Mouse (Mus musculus): Measurements from ENCODE around the gene Krtap31-1. TPM values are rescaled to one million over a fixed set of nuclear protein-coding genes. Genes with fewer than 3 reads are reported as not detected.
"Not testable (repeated sequence)": the region's sequence is repeated elsewhere in the genome, so short reads cannot be mapped to it uniquely, and the experiment has no call there.

The Krtap31-1 gene
- polyA plus RNA-seq (2014; fragmentation: Nextera tagmentation; extraction: Ambion mirVana): not detected in 2 replicates

GRCm38 (mm10) chr11:99907620-99908019, at the start of gene Krtap31-1:
Krtap31-1 (plus strand) TSS chr11:99907920.
- no peaks in the 10 kb centered on the region for H3K9me3 ChIP-seq (ENCODE audit: control insufficient read depth, low read length)
- H3K4me1 ChIP-seq (replicated peaks; ENCODE audit: control insufficient read depth, insufficient read depth, low read length): no peaks in the 10 kb centered on the region
- H3K27ac ChIP-seq (ENCODE audit: low read depth): no peak within 1 kb of the TSS
- no peak within 1 kb of the TSS for H3K9ac ChIP-seq (ENCODE audit: low read length)
- H3K36me3 ChIP-seq (ENCODE audit: control insufficient read depth, insufficient read depth, low read length): no peaks in the 10 kb centered on the region
- ATAC-seq (replicated peaks; ENCODE audit: low FRiP score, low TSS enrichment, low read depth): no peak
- H3K4me2 ChIP-seq (ENCODE audit: low read length): no peak within 1 kb of the TSS
- no peaks in the 10 kb centered on the region for H3K27me3 ChIP-seq (replicated peaks; ENCODE audit: control insufficient read depth, insufficient read depth, low read length)
- no peak within 1 kb of the TSS for H3K4me3 ChIP-seq (ENCODE audit: low read depth, low read length)
- WGBS: 73% methylated on average over 2 of the region's 2 CpGs
- DNase-seq (ENCODE audit: low spot score): no peak

GRCm38 (mm10) chr11:99858761-99859160, 49.0 kb upstream of the Krtap31-1 start:
- H3K27ac ChIP-seq (ENCODE audit: low read depth): no peak overlapping the region
- H3K9ac ChIP-seq (ENCODE audit: low read length): no peak overlapping the region
- H3K4me1 ChIP-seq (replicated peaks; ENCODE audit: control insufficient read depth, insufficient read depth, low read length): no peaks in the 10 kb centered on the region
- 76% methylated on average over 2 of the region's 2 CpGs for WGBS
- ATAC-seq (replicated peaks; ENCODE audit: low FRiP score, low TSS enrichment, low read depth) (no peak), DNase-seq (ENCODE audit: low spot score) (no peak)
- H3K9me3 ChIP-seq (ENCODE audit: control insufficient read depth, low read length): no peaks in the 10 kb centered on the region
- H3K27me3 ChIP-seq (replicated peaks; ENCODE audit: control insufficient read depth, insufficient read depth, low read length): no peaks in the 10 kb centered on the region
- H3K36me3 ChIP-seq (ENCODE audit: control insufficient read depth, insufficient read depth, low read length): no peaks in the 10 kb centered on the region
- H3K4me2 ChIP-seq (ENCODE audit: low read length): no peak overlapping the region
- H3K4me3 ChIP-seq (ENCODE audit: low read depth, low read length): no peak overlapping the region

GRCm38 (mm10) chr11:99864176-99864575, 43.5 kb upstream of the Krtap31-1 start, which contains the start of gene Gm11559:
Gm11559 (plus strand) TSS chr11:99864476.
- H3K4me1 ChIP-seq (replicated peaks; ENCODE audit: control insufficient read depth, insufficient read depth, low read length); H3K9ac ChIP-seq (ENCODE audit: low read length); H3K4me3 ChIP-seq (ENCODE audit: low read depth, low read length); ATAC-seq (replicated peaks; ENCODE audit: low FRiP score, low TSS enrichment, low read depth); H3K36me3 ChIP-seq (ENCODE audit: control insufficient read depth, insufficient read depth, low read length); DNase-seq (ENCODE audit: low spot score); H3K4me2 ChIP-seq (ENCODE audit: low read length); H3K27me3 ChIP-seq (replicated peaks; ENCODE audit: control insufficient read depth, insufficient read depth, low read length); H3K9me3 ChIP-seq (ENCODE audit: control insufficient read depth, low read length); H3K27ac ChIP-seq (ENCODE audit: low read depth): not testable (repeated sequence)
- WGBS: 63% methylated on average over 1 of the region's 1 CpGs

- 86% methylated on average over 1 of the region's 1 CpGs for WGBS
- not testable (repeated sequence) for H3K36me3 ChIP-seq (ENCODE audit: control insufficient read depth, insufficient read depth, low read length); DNase-seq (ENCODE audit: low spot score); H3K4me3 ChIP-seq (ENCODE audit: low read depth, low read length); H3K9ac ChIP-seq (ENCODE audit: low read length); H3K4me2 ChIP-seq (ENCODE audit: low read length); ATAC-seq (replicated peaks; ENCODE audit: low FRiP score, low TSS enrichment, low read depth); H3K4me1 ChIP-seq (replicated peaks; ENCODE audit: control insufficient read depth, insufficient read depth, low read length); H3K27me3 ChIP-seq (replicated peaks; ENCODE audit: control insufficient read depth, insufficient read depth, low read length); H3K27ac ChIP-seq (ENCODE audit: low read depth); H3K9me3 ChIP-seq (ENCODE audit: control insufficient read depth, low read length)
Measured at GRCm38 (mm10) chr11:99873089-99873488, 34.6 kb upstream of the Krtap31-1 start, which contains the start of gene Krtap9-1. Krtap9-1 (plus strand) TSS chr11:99873389.

GRCm38 (mm10) chr11:99878887-99879286, 28.8 kb upstream of the Krtap31-1 start, which contains the start of gene Gm11567:
Gm11567 (plus strand) TSS chr11:99879187.
- H3K36me3 ChIP-seq (ENCODE audit: control insufficient read depth, insufficient read depth, low read length); ATAC-seq (replicated peaks; ENCODE audit: low FRiP score, low TSS enrichment, low read depth); DNase-seq (ENCODE audit: low spot score); H3K27ac ChIP-seq (ENCODE audit: low read depth); H3K9me3 ChIP-seq (ENCODE audit: control insufficient read depth, low read length); H3K4me3 ChIP-seq (ENCODE audit: low read depth, low read length); H3K27me3 ChIP-seq (replicated peaks; ENCODE audit: control insufficient read depth, insufficient read depth, low read length); H3K4me1 ChIP-seq (replicated peaks; ENCODE audit: control insufficient read depth, insufficient read depth, low read length); H3K4me2 ChIP-seq (ENCODE audit: low read length); H3K9ac ChIP-seq (ENCODE audit: low read length): not testable (repeated sequence)
- WGBS: 55% methylated on average over 1 of the region's 1 CpGs

- H3K4me1 ChIP-seq (replicated peaks; ENCODE audit: control insufficient read depth, insufficient read depth, low read length): no peaks in the 10 kb centered on the region
- no peak for ATAC-seq (replicated peaks; ENCODE audit: low FRiP score, low TSS enrichment, low read depth)
- 86% methylated on average over 3 of the region's 3 CpGs for WGBS
Measured at GRCm38 (mm10) chr11:99914451-99914850, 6.7 kb downstream of the Krtap31-1 start, which contains the start of gene Gm11565. Gm11565 (plus strand) TSS chr11:99914751.

GRCm38 (mm10) chr11:99935991-99936390, 28.3 kb downstream of the Krtap31-1 start, which contains the start of gene Krtap31-2:
Krtap31-2 (plus strand) TSS chr11:99936291.
- Histone ChIP-seq H3K9ac (ENCODE audit: low read length) (no peak within 1 kb of the TSS), H3K27ac (ENCODE audit: low read depth) (no peak within 1 kb of the TSS), H3K36me3 (ENCODE audit: control insufficient read depth, insufficient read depth, low read length) (no peaks in the 10 kb centered on the region), H3K4me1 (replicated peaks; ENCODE audit: control insufficient read depth, insufficient read depth, low read length) (no peaks in the 10 kb centered on the region), H3K27me3 (replicated peaks; ENCODE audit: control insufficient read depth, insufficient read depth, low read length) (no peaks in the 10 kb centered on the region), H3K4me3 (ENCODE audit: low read depth, low read length) (no peak within 1 kb of the TSS), H3K9me3 (ENCODE audit: control insufficient read depth, low read length) (no peaks in the 10 kb centered on the region), H3K4me2 (ENCODE audit: low read length) (no peak within 1 kb of the TSS)
- ATAC-seq (replicated peaks; ENCODE audit: low FRiP score, low TSS enrichment, low read depth) (no peak), DNase-seq (ENCODE audit: low spot score) (no peak)
- WGBS: 91% methylated on average over 1 of the region's 1 CpGs

More at GRCm38 (mm10) chr11:99914451-99914850, 6.7 kb downstream of the Krtap31-1 start, which contains the start of gene Gm11565:
- no peak within 1 kb of the TSS for H3K4me3 ChIP-seq (ENCODE audit: low read depth, low read length)
- H3K27ac ChIP-seq (ENCODE audit: low read depth): no peak within 1 kb of the TSS
- H3K36me3 ChIP-seq (ENCODE audit: control insufficient read depth, insufficient read depth, low read length): no peaks in the 10 kb centered on the region
- H3K9me3 ChIP-seq (ENCODE audit: control insufficient read depth, low read length): no peaks in the 10 kb centered on the region
- no peak within 1 kb of the TSS for H3K4me2 ChIP-seq (ENCODE audit: low read length)
- H3K9ac ChIP-seq (ENCODE audit: low read length): no peak within 1 kb of the TSS
- H3K27me3 ChIP-seq (replicated peaks; ENCODE audit: control insufficient read depth, insufficient read depth, low read length): no peaks in the 10 kb centered on the region
- DNase-seq (ENCODE audit: low spot score): no peak

GRCm38 (mm10) chr11:99937751-99938264, 30.1 kb downstream of the Krtap31-1 start:
- no peak overlapping the region for H3K27ac ChIP-seq (ENCODE audit: low read depth)
- H3K9me3 ChIP-seq (ENCODE audit: control insufficient read depth, low read length): no peaks in the 10 kb centered on the region
- H3K4me1 ChIP-seq (replicated peaks; ENCODE audit: control insufficient read depth, insufficient read depth, low read length): no peaks in the 10 kb centered on the region
- H3K4me2 ChIP-seq (ENCODE audit: low read length): no peak overlapping the region
- WGBS: 87% methylated on average over 9 of the region's 9 CpGs
- H3K9ac ChIP-seq (ENCODE audit: low read length): no peak overlapping the region
- no peaks in the 10 kb centered on the region for H3K36me3 ChIP-seq (ENCODE audit: control insufficient read depth, insufficient read depth, low read length)
- no peaks in the 10 kb centered on the region for H3K27me3 ChIP-seq (replicated peaks; ENCODE audit: control insufficient read depth, insufficient read depth, low read length)
- H3K4me3 ChIP-seq (ENCODE audit: low read depth, low read length): no peak overlapping the region
- ATAC-seq (replicated peaks; ENCODE audit: low FRiP score, low TSS enrichment, low read depth) (no peak), DNase-seq (ENCODE audit: low spot score) (no peak)

- Histone ChIP-seq H3K9me3 (ENCODE audit: control insufficient read depth, low read length) (no peaks in the 10 kb centered on the region), H3K4me1 (replicated peaks; ENCODE audit: control insufficient read depth, insufficient read depth, low read length) (no peaks in the 10 kb centered on the region), H3K27ac (ENCODE audit: low read depth) (no peak within 1 kb of the TSS), H3K36me3 (ENCODE audit: control insufficient read depth, insufficient read depth, low read length) (no peaks in the 10 kb centered on the region), H3K4me3 (ENCODE audit: low read depth, low read length) (no peak within 1 kb of the TSS), H3K27me3 (replicated peaks; ENCODE audit: control insufficient read depth, insufficient read depth, low read length) (no peaks in the 10 kb centered on the region), H3K4me2 (ENCODE audit: low read length) (no peak within 1 kb of the TSS), H3K9ac (ENCODE audit: low read length) (no peak within 1 kb of the TSS)
- ATAC-seq (replicated peaks; ENCODE audit: low FRiP score, low TSS enrichment, low read depth): no peak
- WGBS: 89% methylated on average over 2 of the region's 2 CpGs
- DNase-seq (ENCODE audit: low spot score): no peak
Measured at GRCm38 (mm10) chr11:99948175-99948574, 40.5 kb downstream of the Krtap31-1 start, which contains the start of gene Krtap9-5. Krtap9-5 (plus strand) TSS chr11:99948475.

Data from intestine, embryonic 14.5 days (tissue).